Mouse (Mus musculus): ENCODE data around the gene Orm1. TPM values are rescaled to one million over a fixed set of nuclear protein-coding genes. Genes with fewer than 3 reads are reported as not detected.
A peak's percentile ranks its signal among the peaks of the same experiment; 100 is the strongest.

Gene Orm1
- polyA plus RNA-seq, 1 experiment from 2014 or later, result not detected

GRCm38 (mm10) chr4:63368577-63368976 lies 24.2 kb downstream of the Orm1 start:
- no peaks in the 10 kb centered on the region; the same call in 1 of the 2 replicates for H3K36me3 ChIP-seq (ENCODE audit: control insufficient read depth, insufficient read depth, low read length)
- ATAC-seq (replicated peaks; ENCODE audit: low FRiP score) (peak; percentile 80), DNase-seq (ENCODE audit: low spot score) (peak; percentile 90)
- no peak overlapping the region for H3K9ac ChIP-seq (ENCODE audit: low read length)
- 18% methylated on average over 4 of the region's 4 CpGs for WGBS
- H3K27ac ChIP-seq (ENCODE audit: low read depth, low read length), result no peak overlapping the region
- no peak overlapping the region for H3K4me3 ChIP-seq (ENCODE audit: low read depth, low read length)
- H3K4me1 ChIP-seq (replicated peaks; ENCODE audit: control insufficient read depth, insufficient read depth, low read length), result no peaks in the 10 kb centered on the region
- no peaks in the 10 kb centered on the region for H3K9me3 ChIP-seq (ENCODE audit: control insufficient read depth, low read length)
- H3K4me2 ChIP-seq (ENCODE audit: low read depth, low read length, severe bottlenecking), result no peak overlapping the region
- no peaks in the 10 kb centered on the region for H3K27me3 ChIP-seq (ENCODE audit: control insufficient read depth, insufficient read depth, low read length)

GRCm38 (mm10) chr4:63370897-63371296 lies 26.5 kb downstream of the Orm1 start:
- H3K4me2 ChIP-seq (ENCODE audit: low read depth, low read length, severe bottlenecking), result no peak overlapping the region
- no peak overlapping the region for H3K4me3 ChIP-seq (ENCODE audit: low read depth, low read length)
- H3K36me3 ChIP-seq (ENCODE audit: control insufficient read depth, insufficient read depth, low read length), result no peaks in the 10 kb centered on the region; the same call in 1 of the 2 replicates
- ATAC-seq (replicated peaks; ENCODE audit: low FRiP score), result no peak
- no peaks in the 10 kb centered on the region for H3K27me3 ChIP-seq (ENCODE audit: control insufficient read depth, insufficient read depth, low read length)
- H3K27ac ChIP-seq (ENCODE audit: low read depth, low read length), result no peak overlapping the region
- WGBS, result 38% methylated on average over 7 of the region's 7 CpGs
- H3K9me3 ChIP-seq (ENCODE audit: control insufficient read depth, low read length), result no peaks in the 10 kb centered on the region
- no peak for DNase-seq (ENCODE audit: low spot score)
- no peak overlapping the region for H3K9ac ChIP-seq (ENCODE audit: low read length)
- H3K4me1 ChIP-seq (replicated peaks; ENCODE audit: control insufficient read depth, insufficient read depth, low read length), result no peaks in the 10 kb centered on the region

- Histone ChIP-seq H3K27ac (ENCODE audit: low read depth, low read length) (no peak overlapping the region), H3K4me2 (ENCODE audit: low read depth, low read length, severe bottlenecking) (no peak overlapping the region), H3K36me3 (ENCODE audit: control insufficient read depth, insufficient read depth, low read length) (no peaks in the 10 kb centered on the region; the same call in 1 of the 2 replicates), H3K4me3 (ENCODE audit: low read depth, low read length) (no peak overlapping the region), H3K27me3 (ENCODE audit: control insufficient read depth, insufficient read depth, low read length) (no peaks in the 10 kb centered on the region), H3K4me1 (replicated peaks; ENCODE audit: control insufficient read depth, insufficient read depth, low read length) (no peaks in the 10 kb centered on the region), H3K9me3 (ENCODE audit: control insufficient read depth, low read length) (no peaks in the 10 kb centered on the region), H3K9ac (ENCODE audit: low read length) (no peak overlapping the region)
- no peak for DNase-seq (ENCODE audit: low spot score)
- 72% methylated on average over 3 of the region's 3 CpGs for WGBS
- ATAC-seq (replicated peaks; ENCODE audit: low FRiP score), result no peak
Measured at GRCm38 (mm10) chr4:63371890-63372289, 27.5 kb downstream of the Orm1 start.

DNA sequence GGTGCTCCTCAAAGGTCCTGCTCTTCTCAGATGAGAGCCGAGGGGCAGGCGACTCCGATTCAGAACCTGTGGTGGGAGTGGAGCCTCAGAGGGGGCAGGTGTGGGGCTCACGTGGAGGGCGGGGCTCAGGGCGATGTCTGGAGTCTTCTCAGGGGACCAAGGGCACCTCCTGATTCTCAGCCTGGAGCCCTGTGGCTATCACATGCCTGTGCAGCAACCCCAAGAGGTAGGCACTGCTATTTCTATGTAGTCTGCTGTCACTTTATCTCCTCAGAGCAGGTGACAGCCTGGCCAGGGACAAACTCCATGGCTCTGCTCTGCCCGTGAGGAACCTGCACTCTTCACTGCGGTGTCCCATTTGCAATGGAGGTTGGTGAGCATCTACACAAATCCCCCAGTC lies 29.0 kb downstream of the Orm1 start:
- Histone ChIP-seq H3K27ac (ENCODE audit: low read depth, low read length) (no peak overlapping the region), H3K27me3 (ENCODE audit: control insufficient read depth, insufficient read depth, low read length) (no peaks in the 10 kb centered on the region), H3K4me2 (ENCODE audit: low read depth, low read length, severe bottlenecking) (no peak overlapping the region), H3K9ac (ENCODE audit: low read length) (no peak overlapping the region), H3K9me3 (ENCODE audit: control insufficient read depth, low read length) (no peaks in the 10 kb centered on the region), H3K36me3 (ENCODE audit: control insufficient read depth, insufficient read depth, low read length) (peaks cover 2% of the 10 kb centered on the region; the same call in 1 of the 2 replicates), H3K4me3 (ENCODE audit: low read depth, low read length) (no peak overlapping the region), H3K4me1 (replicated peaks; ENCODE audit: control insufficient read depth, insufficient read depth, low read length) (no peaks in the 10 kb centered on the region)
- WGBS, result 95% methylated on average over 8 of the region's 8 CpGs
- no peak for ATAC-seq (replicated peaks; ENCODE audit: low FRiP score)
- DNase-seq (ENCODE audit: low spot score), result no peak

DNA sequence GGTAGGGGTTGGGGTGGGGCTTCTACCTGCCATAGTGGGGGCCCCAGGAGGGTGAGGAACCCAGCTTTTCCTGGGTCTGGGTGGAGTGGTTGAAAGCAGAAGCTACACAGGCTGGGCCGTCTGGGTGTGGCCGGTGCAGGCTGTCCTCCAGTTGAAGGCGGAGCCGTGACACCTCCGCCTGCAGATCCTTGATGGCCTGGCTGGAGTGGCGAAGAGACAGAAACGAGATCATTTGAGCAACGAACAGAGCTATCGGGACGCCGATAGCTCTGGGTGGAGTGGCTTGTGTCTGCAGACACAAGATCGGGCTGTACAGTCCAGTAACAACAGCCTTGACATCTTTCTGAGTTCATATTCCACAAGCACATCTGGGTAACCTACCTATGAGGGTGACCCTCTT lies 30.0 kb downstream of the Orm1 start:
- ATAC-seq (replicated peaks; ENCODE audit: low FRiP score), result no peak

GRCm38 (mm10) chr4:63375367-63375766 lies 31.0 kb downstream of the Orm1 start:
- 85% methylated on average over 1 of the region's 1 CpGs for WGBS
- Histone ChIP-seq H3K27me3 (ENCODE audit: control insufficient read depth, insufficient read depth, low read length) (no peaks in the 10 kb centered on the region), H3K27ac (ENCODE audit: low read depth, low read length) (no peak overlapping the region), H3K36me3 (ENCODE audit: control insufficient read depth, insufficient read depth, low read length) (peaks cover 2% of the 10 kb centered on the region; the same call in 1 of the 2 replicates), H3K9ac (ENCODE audit: low read length) (no peak overlapping the region), H3K4me2 (ENCODE audit: low read depth, low read length, severe bottlenecking) (no peak overlapping the region), H3K4me3 (ENCODE audit: low read depth, low read length) (no peak overlapping the region), H3K4me1 (replicated peaks; ENCODE audit: control insufficient read depth, insufficient read depth, low read length) (no peaks in the 10 kb centered on the region), H3K9me3 (ENCODE audit: control insufficient read depth, low read length) (no peaks in the 10 kb centered on the region)
- ATAC-seq (replicated peaks; ENCODE audit: low FRiP score) (no peak), DNase-seq (ENCODE audit: low spot score) (no peak)

More for the DNA sequence above, 30.0 kb downstream of the Orm1 start:
- Histone ChIP-seq H3K4me2 (ENCODE audit: low read depth, low read length, severe bottlenecking) (no peak overlapping the region), H3K4me3 (ENCODE audit: low read depth, low read length) (no peak overlapping the region), H3K4me1 (replicated peaks; ENCODE audit: control insufficient read depth, insufficient read depth, low read length) (no peaks in the 10 kb centered on the region), H3K27ac (ENCODE audit: low read depth, low read length) (no peak overlapping the region), H3K36me3 (ENCODE audit: control insufficient read depth, insufficient read depth, low read length) (peaks cover 2% of the 10 kb centered on the region; the same call in 1 of the 2 replicates), H3K27me3 (ENCODE audit: control insufficient read depth, insufficient read depth, low read length) (no peaks in the 10 kb centered on the region), H3K9me3 (ENCODE audit: control insufficient read depth, low read length) (no peaks in the 10 kb centered on the region), H3K9ac (ENCODE audit: low read length) (no peak overlapping the region)
- no peak for DNase-seq (ENCODE audit: low spot score)
- 88% methylated on average over 12 of the region's 12 CpGs for WGBS

GRCm38 (mm10) chr4:63377483-63377882 lies 33.1 kb downstream of the Orm1 start:
- no peak for DNase-seq (ENCODE audit: low spot score)
- peaks cover 2% of the 10 kb centered on the region; the same call in 1 of the 2 replicates for H3K36me3 ChIP-seq (ENCODE audit: control insufficient read depth, insufficient read depth, low read length)
- WGBS, result 67% methylated on average over 7 of the region's 7 CpGs
- no peak overlapping the region for H3K9ac ChIP-seq (ENCODE audit: low read length)
- no peak for ATAC-seq (replicated peaks; ENCODE audit: low FRiP score)
- no peaks in the 10 kb centered on the region for H3K4me1 ChIP-seq (replicated peaks; ENCODE audit: control insufficient read depth, insufficient read depth, low read length)
- H3K27me3 ChIP-seq (ENCODE audit: control insufficient read depth, insufficient read depth, low read length), result no peaks in the 10 kb centered on the region
- H3K4me2 ChIP-seq (ENCODE audit: low read depth, low read length, severe bottlenecking), result no peak overlapping the region
- no peak overlapping the region for H3K4me3 ChIP-seq (ENCODE audit: low read depth, low read length)
- H3K9me3 ChIP-seq (ENCODE audit: control insufficient read depth, low read length), result no peaks in the 10 kb centered on the region
- no peak overlapping the region for H3K27ac ChIP-seq (ENCODE audit: low read depth, low read length)

GRCm38 (mm10) chr4:63382676-63383369 lies 38.5 kb downstream of the Orm1 start:
- no peaks in the 10 kb centered on the region for H3K9me3 ChIP-seq (ENCODE audit: control insufficient read depth, low read length)
- no peak overlapping the region for H3K9ac ChIP-seq (ENCODE audit: low read length)
- no peak overlapping the region for H3K27ac ChIP-seq (ENCODE audit: low read depth, low read length)
- ATAC-seq (replicated peaks; ENCODE audit: low FRiP score) (no peak), DNase-seq (ENCODE audit: low spot score) (no peak)
- no peak overlapping the region for H3K4me3 ChIP-seq (ENCODE audit: low read depth, low read length)
- no peaks in the 10 kb centered on the region; the same call in 1 of the 2 replicates for H3K36me3 ChIP-seq (ENCODE audit: control insufficient read depth, insufficient read depth, low read length)
- whole genome bisulfite sequencing, result 92% methylated on average over 4 of the region's 4 CpGs
- H3K4me2 ChIP-seq (ENCODE audit: low read depth, low read length, severe bottlenecking), result no peak overlapping the region
- H3K27me3 ChIP-seq (ENCODE audit: control insufficient read depth, insufficient read depth, low read length), result no peaks in the 10 kb centered on the region
- H3K4me1 ChIP-seq (replicated peaks; ENCODE audit: control insufficient read depth, insufficient read depth, low read length), result no peaks in the 10 kb centered on the region

GRCm38 (mm10) chr4:63383474-63383873 lies 39.1 kb downstream of the Orm1 start:
- Histone ChIP-seq H3K9ac (ENCODE audit: low read length) (no peak overlapping the region), H3K36me3 (ENCODE audit: control insufficient read depth, insufficient read depth, low read length) (no peaks in the 10 kb centered on the region; the same call in 1 of the 2 replicates), H3K4me1 (replicated peaks; ENCODE audit: control insufficient read depth, insufficient read depth, low read length) (peaks cover under 1% of the 10 kb centered on the region; the same call in 1 of the 2 replicates), H3K27ac (ENCODE audit: low read depth, low read length) (no peak overlapping the region), H3K4me2 (ENCODE audit: low read depth, low read length, severe bottlenecking) (no peak overlapping the region), H3K9me3 (ENCODE audit: control insufficient read depth, low read length) (no peaks in the 10 kb centered on the region), H3K27me3 (ENCODE audit: control insufficient read depth, insufficient read depth, low read length) (no peaks in the 10 kb centered on the region), H3K4me3 (ENCODE audit: low read depth, low read length) (no peak overlapping the region)
- ATAC-seq (replicated peaks; ENCODE audit: low FRiP score), result no peak
- no peak for DNase-seq (ENCODE audit: low spot score)
- whole genome bisulfite sequencing, result 90% methylated on average over 12 of the region's 12 CpGs
